Mouse (Mus musculus): Measurements from ENCODE around the gene Myh7b.
"Not testable (repeated sequence)": the region's sequence is repeated elsewhere in the genome, so short reads cannot be mapped to it uniquely, and the experiment has no call there.

Myh7b gene

DNA sequence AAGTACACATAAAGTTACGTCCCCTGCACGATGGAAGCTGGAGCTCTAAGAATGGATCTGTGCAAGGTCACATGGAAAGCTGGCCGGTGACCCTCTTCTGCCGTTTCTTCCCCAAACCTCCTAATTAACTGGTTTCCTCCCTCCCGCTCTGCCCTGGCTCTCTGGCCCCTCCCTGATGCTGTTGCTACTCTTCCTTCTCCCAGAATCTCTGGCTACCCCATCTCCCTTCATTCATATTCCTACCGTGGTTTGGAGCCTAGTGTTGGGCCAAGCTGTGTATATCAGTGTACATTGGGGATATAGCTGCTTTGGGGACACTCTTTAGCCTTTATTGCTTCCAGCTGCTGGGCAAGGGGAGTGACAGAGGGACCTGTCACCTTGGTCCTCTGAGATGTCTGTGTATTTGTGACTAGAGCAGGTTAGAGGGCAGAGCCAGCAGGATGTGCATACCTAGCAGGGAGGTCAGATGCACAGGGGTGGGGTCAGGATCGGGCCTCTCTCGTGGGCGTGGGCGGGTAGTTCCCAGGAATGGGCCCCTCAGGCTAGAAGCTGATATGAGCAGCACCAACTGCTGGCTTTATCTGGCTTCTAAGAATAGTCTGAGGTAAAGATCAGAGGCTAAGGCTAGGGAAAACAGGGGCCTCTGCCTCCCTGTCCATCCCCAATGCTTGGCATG lies 6.3 kb upstream of the Myh7b start:
- DNase-seq, result peak; percentile 4

DNA sequence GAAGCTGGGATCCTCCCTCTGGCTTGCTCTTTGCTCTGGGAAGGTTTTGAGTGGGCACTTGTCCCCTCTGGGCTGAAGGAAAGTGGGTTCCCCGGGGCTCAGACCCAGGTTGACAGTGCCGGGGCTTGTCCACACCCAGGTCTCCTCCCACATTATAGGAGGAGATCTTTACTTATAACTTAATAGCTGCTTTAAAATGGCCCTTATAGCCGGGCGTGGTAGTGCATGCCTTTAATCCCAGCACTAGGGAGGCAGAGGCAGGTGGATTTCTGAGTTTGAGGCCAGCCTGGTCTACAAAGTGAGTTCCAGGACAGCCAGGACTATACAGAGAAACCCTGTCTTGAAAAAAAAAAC lies 5.8 kb upstream of the Myh7b start:
- not testable (repeated sequence) for DNase-seq

DNA sequence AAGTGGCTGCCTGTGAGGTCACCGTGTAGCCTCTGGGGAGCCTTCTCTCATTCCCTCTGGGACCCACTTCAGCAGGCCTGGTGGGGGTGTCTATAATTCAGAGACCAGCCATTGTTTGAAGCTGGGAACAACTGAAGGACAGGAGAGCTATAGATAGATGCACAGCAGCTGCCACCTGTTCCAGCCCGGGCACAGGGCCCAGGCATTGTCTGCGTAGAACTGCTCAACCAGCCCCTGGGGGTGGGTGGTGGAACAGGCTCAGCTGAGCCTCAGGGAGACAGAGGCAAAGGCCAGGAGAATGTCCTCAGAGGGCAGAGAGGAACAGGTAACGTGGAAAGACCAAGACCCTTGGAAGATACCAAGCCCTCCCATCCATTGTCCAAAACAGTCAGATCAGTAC lies 4.7 kb upstream of the Myh7b start:
- peak; percentile 4 for DNase-seq

DNA sequence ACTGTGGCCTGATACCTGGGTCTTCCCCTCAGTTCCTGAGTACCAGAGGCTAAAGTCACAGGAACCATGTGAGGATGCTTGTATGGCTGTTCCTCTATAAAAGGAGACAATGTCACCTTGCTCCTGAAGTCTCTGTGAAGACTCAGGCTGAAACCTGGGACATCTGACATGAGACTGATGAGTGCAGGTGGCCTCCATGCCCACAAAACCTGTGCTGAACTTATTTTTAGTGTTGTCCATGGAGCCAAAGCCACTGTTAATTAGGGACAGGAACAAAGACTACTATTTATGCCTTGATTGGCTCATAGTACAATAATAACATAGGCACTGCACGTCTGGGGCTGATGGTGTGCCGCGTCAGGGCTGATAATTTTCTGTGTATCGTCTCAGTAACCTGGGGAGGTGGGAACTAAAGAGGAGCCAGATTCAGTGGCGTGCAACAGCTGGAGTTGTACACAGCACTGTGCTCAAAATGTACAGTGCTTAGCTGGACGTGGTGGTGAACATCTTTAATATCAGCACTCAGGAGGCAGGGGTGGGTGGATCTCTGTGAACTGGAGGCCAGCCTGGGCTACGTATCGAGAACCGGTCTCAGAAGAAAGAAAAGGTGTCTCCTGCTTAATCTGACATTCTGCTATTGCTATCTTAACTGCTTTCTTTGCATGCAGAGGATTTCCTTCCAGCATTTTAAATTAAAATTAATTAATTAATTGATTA lies 980 bp downstream of the Myh7b start:
- DNase-seq, result no peak

DNA sequence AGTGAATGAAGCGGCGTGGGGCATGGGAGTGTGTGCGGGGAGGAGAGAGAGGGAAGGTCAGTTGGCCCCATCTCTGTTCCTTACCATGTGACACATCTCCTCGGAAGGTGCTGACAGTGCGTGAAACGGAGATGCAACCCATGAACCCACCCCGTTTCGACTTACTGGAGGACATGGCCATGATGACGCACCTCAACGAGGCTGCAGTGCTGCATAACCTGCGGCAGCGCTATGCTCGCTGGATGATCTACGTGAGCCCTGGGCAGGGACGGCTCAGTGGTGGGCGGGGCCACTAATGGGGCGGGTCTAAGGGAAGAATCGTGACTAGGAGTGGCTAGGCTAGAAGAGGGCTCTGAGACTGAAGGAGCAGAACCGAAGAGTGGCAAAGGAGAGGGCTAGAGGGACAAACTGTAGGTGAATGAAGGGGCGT lies 2.3 kb downstream of the Myh7b start:
- DNase-seq, result peak; percentile 76

DNA sequence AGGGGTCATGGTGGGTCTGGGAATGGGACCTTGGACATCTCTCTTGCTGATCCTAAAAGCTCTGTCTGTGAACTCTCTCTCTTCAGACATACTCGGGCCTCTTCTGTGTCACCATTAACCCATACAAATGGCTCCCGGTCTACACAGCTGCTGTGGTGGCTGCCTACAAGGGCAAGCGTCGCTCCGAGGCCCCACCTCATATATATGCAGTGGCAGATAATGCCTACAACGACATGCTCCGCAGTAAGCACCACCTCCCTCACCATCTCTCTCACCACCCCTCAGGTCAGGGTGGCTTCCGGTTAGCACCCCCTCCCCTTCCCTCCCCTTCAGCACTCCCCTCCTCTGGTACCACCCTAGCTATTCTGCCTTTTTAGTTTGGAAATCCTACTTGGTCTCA lies 2.9 kb downstream of the Myh7b start:
- no peak for DNase-seq

DNA sequence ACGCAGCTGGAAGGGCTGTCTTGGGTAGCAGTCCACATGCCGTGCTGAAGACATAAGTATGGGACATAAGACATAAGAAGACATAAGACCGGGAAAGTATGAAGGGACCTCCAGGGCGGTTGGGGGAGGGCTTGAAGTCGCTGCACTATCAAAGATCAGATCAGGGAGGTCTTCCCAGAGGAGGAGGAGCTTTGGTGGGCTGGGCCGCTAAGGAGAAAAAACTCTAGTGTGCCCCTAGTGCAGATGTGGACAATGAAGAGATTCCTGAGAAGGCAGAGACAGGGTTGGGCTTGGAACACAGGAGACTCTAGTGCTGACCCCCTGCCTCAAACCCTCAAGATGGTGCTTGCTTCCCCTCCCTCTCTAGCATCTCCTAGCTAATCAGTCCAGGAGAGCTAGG lies 6.0 kb downstream of the Myh7b start:
- no peak for DNase-seq

DNA sequence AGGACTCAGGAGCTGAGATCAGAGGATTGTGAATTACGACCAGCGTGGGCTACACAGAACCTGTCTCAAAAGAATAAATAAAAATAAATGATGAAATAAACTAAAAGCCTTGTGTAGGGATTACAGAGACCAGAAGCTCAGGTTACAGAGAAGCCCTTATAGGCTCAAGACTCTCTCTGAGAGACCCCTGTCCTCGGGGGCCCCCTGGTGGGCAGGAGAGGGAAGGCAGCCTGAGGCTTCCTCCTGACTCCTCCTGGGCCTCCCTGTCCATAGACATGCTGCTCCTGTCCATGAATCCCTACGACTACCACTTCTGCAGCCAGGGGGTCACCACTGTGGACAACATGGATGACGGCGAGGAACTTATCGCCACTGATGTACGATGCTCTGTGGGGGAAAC lies 8.8 kb downstream of the Myh7b start:
- peak; percentile 95 for DNase-seq

DNA sequence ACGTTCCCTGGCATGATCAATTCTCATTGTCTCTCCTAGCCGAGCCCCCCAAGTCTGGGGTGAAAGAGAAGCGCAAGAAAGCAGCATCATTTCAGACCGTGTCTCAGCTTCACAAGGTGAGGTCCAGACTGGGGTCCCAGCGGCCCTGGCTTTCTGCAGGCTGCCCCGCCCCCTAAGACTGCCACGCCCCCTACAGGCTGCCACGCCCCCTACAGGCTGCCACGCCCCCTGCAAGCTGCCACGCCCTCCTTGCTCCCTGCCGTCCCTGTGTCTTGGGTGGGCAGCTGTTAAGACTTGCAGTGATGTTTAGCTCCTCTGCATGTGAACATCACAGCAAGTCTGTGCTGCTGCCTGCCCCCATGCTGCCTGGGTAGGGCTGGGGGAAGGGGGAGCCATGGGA lies 11.6 kb downstream of the Myh7b start:
- DNase-seq, result no peak

DNA sequence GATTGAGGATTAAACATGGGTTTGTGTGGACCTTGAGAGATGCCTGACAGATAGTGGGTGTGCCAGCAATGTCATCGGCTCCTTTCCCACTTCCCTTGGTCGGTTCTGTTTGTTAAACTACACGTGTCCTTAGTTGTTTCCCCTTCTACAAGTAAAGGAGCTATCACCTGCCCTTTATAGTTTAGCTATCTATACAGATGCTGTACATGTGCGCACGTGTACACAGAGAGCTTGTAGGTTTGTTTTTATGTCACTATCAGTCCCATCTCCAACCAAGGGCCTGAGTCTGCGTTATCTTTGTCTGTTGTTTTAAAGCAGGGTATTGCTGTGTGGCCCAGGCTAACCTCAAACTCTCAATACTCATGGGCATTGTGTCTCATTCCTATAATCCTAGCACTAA lies 13.0 kb downstream of the Myh7b start:
- no peak for DNase-seq

DNA sequence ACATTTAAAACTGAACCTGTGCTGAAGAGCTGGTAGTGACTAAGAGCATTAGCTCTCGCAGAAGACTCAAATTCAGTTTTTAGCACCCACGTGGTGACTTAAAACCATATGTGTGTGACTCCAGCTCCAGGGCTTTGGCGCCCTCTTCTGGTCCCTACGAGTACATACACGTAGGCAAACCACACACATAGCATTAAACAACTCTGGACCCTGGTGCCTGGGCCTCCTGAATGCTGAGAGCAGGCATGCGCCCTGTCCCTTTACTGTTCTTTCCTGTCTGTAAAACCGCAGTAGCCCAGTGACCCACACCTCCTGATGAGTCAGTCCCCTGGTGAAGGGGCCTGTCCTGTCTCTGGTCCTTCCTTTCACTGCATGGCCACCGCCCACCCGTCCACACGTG lies 13.7 kb downstream of the Myh7b start:
- DNase-seq, result no peak

DNA sequence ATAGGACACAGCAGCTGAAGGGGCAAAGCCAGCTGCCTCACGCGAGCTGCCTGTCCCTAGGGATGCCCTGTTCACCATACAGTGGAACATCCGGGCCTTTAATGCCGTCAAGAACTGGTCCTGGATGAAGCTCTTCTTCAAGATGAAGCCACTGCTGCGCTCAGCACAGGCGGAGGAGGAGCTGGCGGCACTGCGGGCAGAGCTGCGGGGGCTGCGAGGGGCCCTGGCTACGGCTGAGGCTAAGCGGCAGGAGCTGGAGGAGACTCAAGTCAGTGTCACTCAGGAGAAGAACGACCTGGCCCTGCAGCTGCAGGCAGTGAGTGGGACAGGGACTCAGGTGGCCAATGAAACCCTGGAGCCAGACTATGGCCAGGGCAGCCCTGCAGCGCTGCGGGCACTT lies 15.3 kb downstream of the Myh7b start:
- DNase-seq, result no peak

DNA sequence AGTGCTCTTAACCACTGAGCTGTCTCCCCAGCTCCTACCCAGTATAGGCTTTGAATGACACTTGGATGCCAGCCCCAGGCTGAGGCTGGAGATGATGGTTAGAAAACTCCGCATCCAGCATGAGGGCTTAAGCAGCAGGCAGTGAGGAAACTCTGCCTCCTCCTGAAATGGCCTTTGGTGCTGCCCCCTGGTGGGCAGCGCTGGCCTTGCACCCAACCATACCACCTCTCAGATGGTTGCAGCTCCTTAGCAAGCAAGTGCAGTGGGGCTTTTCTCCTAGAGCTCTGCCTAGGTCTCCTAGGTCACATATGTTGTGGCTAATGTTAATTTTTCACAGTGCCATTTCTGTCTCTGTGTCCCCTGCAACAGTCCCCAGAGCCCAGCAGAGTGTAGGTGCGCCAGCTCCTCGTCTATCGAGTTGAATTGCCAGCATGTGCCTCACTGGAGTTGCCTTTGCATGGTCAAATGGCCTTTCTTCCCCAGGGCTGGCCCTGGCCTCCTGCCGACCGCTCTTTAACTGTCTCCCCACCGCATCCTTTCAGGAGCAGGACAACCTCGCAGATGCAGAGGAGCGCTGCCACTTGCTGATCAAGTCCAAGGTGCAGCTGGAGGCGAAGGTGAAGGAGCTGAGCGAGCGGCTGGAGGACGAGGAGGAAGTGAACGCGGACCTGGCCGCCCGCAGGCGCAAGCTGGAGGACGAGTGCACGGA lies 16.2 kb downstream of the Myh7b start:
- DNase-seq, result peak; percentile 85

DNA sequence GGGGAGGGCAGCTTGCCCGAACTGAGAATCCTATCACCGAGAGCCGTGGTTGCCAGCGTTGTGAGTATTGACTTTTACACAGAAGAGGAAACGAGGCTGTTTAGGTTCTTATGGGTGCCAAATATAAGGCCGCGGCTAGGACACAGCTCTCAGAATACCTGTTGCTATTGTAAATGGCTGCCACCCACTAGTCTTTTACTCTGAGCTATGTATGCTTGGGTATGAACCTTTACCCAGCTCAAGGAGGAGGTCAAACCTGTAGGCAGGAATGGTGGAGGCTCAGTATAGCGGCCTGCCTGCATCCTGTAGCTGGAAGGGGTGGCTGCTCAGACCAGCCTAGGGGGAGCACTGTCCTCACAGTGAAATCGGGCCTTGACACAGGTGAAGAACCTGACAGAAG lies 17.1 kb downstream of the Myh7b start:
- DNase-seq, result peak; percentile 3

DNA sequence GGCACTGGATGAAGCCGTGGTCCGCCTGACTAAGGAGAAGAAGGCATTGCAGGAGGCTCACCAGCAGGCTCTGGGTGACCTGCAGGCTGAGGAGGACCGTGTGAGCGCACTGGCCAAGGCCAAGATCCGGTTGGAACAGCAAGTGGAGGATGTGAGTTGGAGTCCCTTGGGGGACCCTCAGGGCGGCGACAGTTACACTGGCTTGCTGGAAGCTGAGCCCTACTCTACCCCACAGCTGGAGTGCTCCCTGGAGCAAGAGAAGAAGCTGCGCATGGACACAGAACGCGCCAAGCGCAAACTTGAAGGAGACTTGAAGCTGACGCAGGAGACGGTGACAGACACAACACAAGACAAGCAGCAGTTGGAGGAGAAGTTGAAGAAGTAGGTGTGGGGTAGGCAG lies 17.5 kb downstream of the Myh7b start:
- DNase-seq, result no peak

DNA sequence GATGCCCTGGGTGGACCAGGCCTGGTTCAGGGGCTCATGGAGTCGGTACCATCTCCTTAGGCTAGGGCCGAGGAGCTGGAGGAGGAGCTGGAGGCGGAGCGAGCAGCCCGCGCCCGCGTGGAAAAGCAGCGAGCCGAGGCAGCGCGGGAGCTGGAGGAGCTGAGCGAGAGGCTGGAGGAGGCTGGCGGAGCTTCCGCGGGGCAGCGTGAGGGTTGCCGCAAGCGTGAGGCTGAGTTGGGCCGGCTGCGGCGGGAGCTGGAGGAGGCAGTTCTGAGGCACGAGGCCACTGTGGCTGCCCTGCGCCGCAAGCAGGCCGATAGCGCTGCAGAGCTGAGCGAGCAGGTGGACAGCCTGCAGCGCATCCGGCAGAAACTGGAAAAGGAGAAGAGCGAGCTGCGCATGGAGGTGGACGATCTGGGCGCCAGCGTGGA lies 18.2 kb downstream of the Myh7b start:
- DNase-seq, result peak; percentile 65

DNA sequence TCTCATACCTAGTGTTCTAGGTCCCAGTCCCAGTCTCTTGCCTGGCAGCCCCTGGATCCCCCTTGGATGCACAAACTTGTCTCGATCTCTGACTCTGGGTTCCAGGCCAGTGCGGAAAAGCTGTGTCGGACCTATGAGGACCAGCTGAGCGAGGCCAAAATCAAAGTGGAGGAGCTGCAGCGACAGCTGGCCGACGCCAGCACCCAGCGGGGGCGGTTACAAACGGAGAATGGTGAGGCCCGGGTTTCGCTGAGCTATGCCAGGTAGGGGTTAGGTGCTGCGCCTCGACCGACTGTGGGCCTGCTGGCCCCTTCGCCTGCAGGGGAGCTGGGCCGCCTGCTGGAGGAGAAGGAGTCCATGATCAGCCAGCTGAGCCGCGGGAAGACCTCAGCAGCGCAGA lies 19.1 kb downstream of the Myh7b start:
- DNase-seq, result no peak

DNA sequence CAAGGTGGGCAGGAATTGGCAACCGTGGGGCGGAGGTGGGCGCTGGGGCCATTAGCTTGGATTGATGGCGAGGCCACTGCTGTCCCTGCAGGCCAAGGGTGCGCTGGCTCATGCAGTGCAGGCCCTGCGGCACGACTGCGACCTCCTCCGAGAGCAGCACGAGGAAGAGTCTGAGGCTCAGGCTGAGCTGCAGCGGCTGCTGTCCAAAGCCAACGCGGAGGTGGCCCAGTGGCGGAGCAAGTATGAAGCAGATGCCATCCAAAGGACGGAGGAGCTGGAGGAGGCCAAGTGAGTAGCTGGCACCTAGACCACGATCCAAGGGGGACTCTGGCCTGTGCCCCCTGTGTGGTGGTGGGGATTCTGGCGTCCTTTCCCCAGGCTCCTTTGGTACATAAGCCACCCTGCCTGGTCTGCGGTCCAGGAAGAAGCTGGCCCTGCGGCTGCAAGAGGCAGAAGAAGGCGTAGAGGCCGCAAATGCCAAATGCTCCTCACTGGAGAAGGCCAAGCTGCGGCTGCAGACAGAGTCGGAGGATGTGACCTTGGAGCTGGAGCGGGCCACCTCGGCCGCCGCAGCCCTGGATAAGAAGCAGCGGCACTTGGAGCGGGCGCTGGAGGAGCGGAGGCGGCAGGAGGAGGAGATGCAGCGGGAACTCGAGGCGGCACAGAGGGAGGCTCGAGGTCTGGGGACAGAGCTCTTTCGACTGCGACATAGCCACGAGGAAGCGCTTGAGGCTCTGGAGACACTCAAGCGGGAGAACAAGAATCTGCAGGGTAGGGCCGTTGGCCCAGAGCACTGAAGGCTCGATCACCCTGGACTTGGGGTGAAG lies 19.8 kb downstream of the Myh7b start:
- no peak for DNase-seq

DNA sequence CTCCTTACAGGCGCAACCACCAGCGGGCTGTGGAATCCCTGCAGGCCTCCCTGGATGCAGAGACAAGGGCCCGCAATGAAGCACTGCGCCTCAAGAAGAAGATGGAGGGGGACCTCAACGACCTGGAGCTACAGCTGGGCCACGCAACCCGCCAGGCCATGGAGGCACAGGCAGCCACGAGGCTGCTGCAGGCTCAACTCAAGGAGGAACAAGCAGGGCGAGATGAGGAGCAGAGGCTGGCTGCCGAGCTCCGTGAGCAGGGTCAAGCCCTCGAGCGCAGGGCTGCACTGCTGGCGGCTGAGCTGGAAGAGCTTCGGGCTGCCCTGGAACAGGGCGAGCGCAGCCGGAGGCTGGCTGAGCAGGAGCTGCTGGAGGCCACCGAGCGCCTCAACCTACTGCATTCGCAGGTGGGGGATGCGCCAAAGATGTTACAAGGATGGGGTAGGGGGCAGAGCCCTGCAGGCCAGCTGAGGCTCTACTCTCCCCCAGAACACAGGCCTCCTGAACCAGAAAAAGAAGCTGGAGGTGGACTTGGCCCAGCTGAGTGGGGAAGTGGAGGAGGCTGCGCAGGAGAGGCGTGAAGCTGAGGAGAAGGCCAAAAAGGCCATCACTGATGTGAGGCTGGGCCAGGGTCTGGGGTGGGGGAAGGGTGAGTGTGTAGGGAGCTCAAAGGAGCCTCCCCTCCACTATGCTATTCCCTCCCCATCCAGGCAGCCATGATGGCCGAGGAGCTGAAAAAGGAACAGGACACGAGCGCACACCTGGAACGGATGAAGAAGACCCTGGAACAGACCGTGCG lies 21.3 kb downstream of the Myh7b start:
- DNase-seq, result no peak

DNA sequence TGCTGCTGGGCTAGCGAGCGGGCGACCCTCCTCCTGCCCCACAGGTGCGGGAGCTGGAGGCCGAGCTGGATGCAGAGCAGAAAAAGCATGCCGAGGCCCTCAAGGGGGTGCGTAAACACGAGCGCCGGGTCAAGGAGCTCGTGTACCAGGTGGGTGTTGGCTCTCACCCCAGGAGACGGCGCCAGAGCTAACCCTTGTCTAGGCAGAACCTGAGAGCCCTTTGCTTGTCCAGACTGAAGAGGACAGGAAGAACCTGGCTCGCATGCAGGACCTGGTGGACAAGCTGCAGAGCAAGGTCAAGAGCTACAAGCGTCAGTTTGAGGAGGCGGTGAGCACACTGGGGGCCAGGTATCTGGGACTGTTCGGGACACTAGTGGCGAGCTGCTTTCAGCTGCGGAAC lies 22.1 kb downstream of the Myh7b start:
- DNase-seq, result no peak

DNA sequence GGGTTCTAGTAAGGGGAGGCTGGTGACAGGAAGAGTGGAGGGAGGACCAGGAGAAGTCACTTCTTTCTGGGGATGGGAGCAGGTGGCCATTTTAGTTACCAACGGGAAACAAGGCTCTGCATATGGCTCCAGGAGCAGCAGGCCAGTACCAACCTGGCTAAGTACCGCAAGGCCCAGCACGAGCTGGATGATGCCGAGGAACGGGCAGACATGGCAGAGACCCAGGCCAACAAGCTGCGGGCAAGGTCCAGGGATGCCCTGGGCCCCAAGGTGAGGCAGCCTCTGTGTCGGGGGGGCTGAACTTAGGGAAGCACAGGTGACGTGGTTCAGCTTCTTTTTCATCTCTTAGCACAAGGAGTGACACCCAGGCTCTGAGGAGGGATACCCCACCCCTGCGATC lies 22.7 kb downstream of the Myh7b start:
- DNase-seq, result no peak

DNA sequence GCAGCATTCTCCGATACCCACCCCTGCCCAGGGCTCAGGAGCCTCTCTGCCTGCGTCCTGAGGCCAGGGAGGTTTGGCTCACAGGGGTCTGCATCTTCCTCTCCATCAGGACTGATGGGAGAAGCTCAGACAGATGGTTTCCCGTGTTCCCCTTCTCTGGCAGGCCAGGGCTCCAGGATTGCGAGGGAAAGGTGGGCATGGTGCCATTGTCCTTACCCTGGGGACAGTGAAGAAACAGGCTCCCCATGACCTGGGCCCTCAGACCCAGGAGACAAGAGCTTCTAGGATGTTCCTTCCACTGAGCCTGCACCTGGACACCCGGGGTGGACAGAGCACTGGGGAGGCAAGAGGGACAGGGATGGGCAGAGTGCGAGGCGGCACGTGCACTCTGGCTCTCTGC lies 23.6 kb downstream of the Myh7b start:
- no peak for DNase-seq

DNA sequence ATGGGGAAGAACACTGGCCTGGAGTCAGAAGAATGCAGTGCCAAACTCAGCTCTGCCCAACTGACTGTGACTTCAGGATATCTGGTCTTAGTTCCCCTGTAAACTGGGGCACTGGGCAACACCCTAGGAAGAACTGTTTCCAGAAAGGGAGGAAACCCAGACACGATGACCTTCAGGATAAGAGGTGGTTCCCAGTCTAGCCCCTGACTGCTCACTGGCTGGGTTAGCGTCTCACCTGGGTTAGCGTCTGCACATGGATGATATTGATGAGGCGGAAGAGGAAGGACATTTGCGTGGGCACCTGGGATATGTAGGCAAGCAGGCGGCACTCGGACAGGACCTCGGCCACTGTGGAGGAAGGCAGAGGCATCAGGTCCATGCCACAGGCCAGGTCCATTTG lies 24.9 kb downstream of the Myh7b start:
- DNase-seq, result no peak

Measured in kidney, postnatal 10 days (tissue).